Mouse (Mus musculus): ENCODE measurements around the gene Glrx5.

Gene Glrx5

GRCm38 (mm10) chr12:105075496-105075895 lies 43.0 kb downstream of the Glrx5 start:
- DNase-seq: no peak

GRCm38 (mm10) chr12:105076511-105076910 lies 44.0 kb downstream of the Glrx5 start:
- DNase-seq: no peak

- DNase-seq: no peak
Measured at GRCm38 (mm10) chr12:105077232-105077631, 44.7 kb downstream of the Glrx5 start.

- DNase-seq: no peak
Measured at GRCm38 (mm10) chr12:105084171-105084570, 51.7 kb downstream of the Glrx5 start.

- no peak for DNase-seq
Measured at GRCm38 (mm10) chr12:105084816-105085215, 52.3 kb downstream of the Glrx5 start.

- no peak for DNase-seq
Measured at GRCm38 (mm10) chr12:105085296-105085695, 52.8 kb downstream of the Glrx5 start.

GRCm38 (mm10) chr12:105086781-105087180 lies 54.3 kb downstream of the Glrx5 start:
- no peak for DNase-seq

GRCm38 (mm10) chr12:105087353-105087752 lies 54.9 kb downstream of the Glrx5 start:
- no peak for DNase-seq

- DNase-seq: no peak
Measured at GRCm38 (mm10) chr12:105089231-105089630, 56.7 kb downstream of the Glrx5 start.

GRCm38 (mm10) chr12:105091604-105092003 lies 59.1 kb downstream of the Glrx5 start:
- DNase-seq: no peak

Data from thymus, postnatal 25 days (tissue).